Mouse (Mus musculus): Measurements from ENCODE around the gene Vmn2r34. TPM values are rescaled to one million over a fixed set of nuclear protein-coding genes. Genes with fewer than 3 reads are reported as not detected.
"Not testable (repeated sequence)": the region's sequence is repeated elsewhere in the genome, so short reads cannot be mapped to it uniquely, and the experiment has no call there.

Gene Vmn2r34
- total RNA-seq (2012; rRNA removed): not detected in 2 replicates

DNA sequence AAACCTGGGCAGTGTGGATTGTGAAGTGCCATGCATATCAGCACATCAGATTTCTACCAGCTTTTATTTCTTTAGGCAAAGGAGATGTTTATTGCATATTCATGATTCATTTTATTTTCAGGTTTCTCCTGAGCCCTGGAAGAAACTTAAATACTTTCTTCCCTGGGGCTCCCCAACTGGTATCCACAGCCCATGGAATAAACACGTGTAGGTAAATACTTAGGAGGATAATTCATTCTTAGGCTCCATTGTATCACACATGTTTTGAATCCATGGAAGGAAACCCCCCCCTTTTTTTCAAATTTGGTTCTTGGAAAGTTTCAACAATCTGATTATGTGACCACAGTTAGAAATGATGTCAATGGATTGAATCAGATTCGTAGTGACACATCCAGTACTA, at the start of gene Vmn2r34:
TSS of gene Vmn2r34 (minus strand) at position 101 of the 400 bp plus-strand sequence.
- H3K9me3 ChIP-seq (ENCODE audit: control insufficient read depth, insufficient read depth, low read depth, low read length); H3K9ac ChIP-seq (ENCODE audit: insufficient read depth, low read depth, low read length, poor library complexity, severe bottlenecking); H3K4me3 ChIP-seq (ENCODE audit: insufficient read depth in 1 of 2, low read depth in 1 of 2, low read length in 2 of 2, poor library complexity in 1 of 2, severe bottlenecking in 1 of 2); in situ Hi-C loops (cut with MboI; ENCODE audit: low sequenced_read_pairs in 2 of 2, unreplicated experiment in 2 of 2); DNase-seq (ENCODE audit: low read depth, low spot score); H3K27ac ChIP-seq (ENCODE audit: insufficient read depth, low read depth, low read length, poor library complexity, severe bottlenecking); H3K4me1 ChIP-seq (ENCODE audit: control insufficient read depth in 2 of 2, insufficient read depth in 2 of 2, low read length in 2 of 2, poor library complexity in 1 of 2); H3K36me3 ChIP-seq (ENCODE audit: control insufficient read depth, insufficient read depth, low read length, poor library complexity, severe bottlenecking): not testable (repeated sequence)

DNA sequence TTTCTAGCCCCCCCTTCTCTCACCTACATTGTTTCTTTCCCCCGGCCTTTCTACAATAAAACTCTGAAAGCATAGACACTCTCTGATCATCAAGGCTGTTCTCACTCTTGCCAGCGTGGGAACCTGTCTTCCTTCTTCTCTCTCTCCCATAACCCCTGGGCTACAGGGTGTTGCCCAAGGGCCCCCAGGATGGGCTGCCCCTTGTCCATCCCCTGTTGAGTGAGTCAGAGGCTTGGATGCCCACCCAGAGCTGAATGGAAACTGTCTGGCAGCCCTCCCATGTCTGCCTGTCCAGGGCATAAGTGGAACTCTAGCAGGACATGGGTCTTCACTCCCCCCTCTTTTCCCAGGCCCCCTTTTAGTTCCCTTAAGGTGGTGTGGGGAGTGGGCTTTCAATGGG, 15.3 kb downstream of the Vmn2r34 start:
- H3K4me1 ChIP-seq (ENCODE audit: control insufficient read depth in 2 of 2, insufficient read depth in 2 of 2, low read length in 2 of 2, poor library complexity in 1 of 2); H3K36me3 ChIP-seq (ENCODE audit: control insufficient read depth, insufficient read depth, low read length, poor library complexity, severe bottlenecking); DNase-seq (ENCODE audit: low read depth, low spot score); H3K9me3 ChIP-seq (ENCODE audit: control insufficient read depth, insufficient read depth, low read depth, low read length); H3K9ac ChIP-seq (ENCODE audit: insufficient read depth, low read depth, low read length, poor library complexity, severe bottlenecking); H3K4me3 ChIP-seq (ENCODE audit: insufficient read depth in 1 of 2, low read depth in 1 of 2, low read length in 2 of 2, poor library complexity in 1 of 2, severe bottlenecking in 1 of 2); H3K27ac ChIP-seq (ENCODE audit: insufficient read depth, low read depth, low read length, poor library complexity, severe bottlenecking); in situ Hi-C loops (cut with MboI; ENCODE audit: low sequenced_read_pairs in 2 of 2, unreplicated experiment in 2 of 2): not testable (repeated sequence)

Other genes starting within 250 kb of the Vmn2r34 start
- gene Vmn2r32, start 209.5 kb downstream of the Vmn2r34 start, total RNA-seq (2012; rRNA removed): not detected in 2 replicates
- not detected in 2 replicates for gene Vmn2r33, start 122.7 kb downstream of the Vmn2r34 start, total RNA-seq (2012; rRNA removed)
- gene Vmn2r35, start 130.4 kb upstream of the Vmn2r34 start, total RNA-seq (2012; rRNA removed): not detected in 2 replicates
- gene Vmn2r36, start 213.0 kb upstream of the Vmn2r34 start, total RNA-seq (2012; rRNA removed): not detected in 2 replicates

Data from ES-E14 (cell line).